Mouse (Mus musculus) central nervous system, embryonic 14 days (tissue): ENCODE measurements around the gene Phykpl. TPM values are rescaled to one million over a fixed set of nuclear protein-coding genes. Genes with fewer than 3 reads are reported as not detected.

Source experiments
- polyA plus RNA-seq: library from polyadenylated mRNA; depleted of rRNA; stranded (reverse); fragments of >200 nt; gene quantifications from 2 replicates; pipeline ENCODE4 v1.2.3, GENCODE M21; 2012; rRNA removed

Phykpl gene
- polyA plus RNA-seq = 8.6 and 11.7 TPM in 2 replicates

DNA sequence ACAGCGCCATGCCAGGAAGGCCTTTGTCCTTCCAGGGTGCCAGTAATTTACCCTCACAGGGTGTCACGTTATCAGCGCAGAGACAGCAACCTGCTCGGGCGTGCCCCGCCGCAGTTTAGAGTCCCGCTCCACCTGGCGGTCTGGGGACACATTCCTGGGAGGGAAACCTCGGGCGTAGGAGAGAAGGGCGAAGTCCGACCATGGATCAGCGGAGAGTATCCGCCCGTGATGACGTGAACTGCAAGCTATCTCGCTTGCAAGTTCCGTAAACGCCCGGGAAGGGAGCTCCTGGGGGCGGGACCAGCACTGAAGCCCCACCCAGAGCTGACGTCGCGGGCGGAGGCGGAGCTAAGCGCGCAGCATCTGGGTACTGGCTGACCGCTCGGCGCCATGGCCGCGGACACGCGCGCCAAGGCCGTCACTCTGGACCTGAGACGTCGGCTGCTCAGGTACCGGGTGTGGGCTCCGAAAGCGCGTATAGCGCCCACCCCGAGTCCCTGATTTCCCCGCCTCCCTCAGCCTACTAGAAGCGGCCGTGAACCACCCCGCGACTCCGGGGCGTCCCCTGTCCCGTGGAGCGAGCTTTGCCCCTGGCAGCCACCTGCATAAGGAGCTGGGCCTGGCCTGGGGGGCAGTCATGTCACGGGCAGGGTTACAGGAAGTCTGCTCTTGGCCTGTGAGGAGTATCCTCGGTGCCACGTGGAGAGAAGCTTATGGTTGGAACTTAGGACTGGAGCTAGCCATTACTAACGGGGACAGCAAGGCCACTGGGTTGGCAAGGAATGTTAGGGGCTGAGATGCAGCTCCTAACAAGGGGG lies at the start of gene Phykpl:
Gene Phykpl, plus strand, starts transcription at position 327 of the 818 bp plus-strand sequence.

DNA sequence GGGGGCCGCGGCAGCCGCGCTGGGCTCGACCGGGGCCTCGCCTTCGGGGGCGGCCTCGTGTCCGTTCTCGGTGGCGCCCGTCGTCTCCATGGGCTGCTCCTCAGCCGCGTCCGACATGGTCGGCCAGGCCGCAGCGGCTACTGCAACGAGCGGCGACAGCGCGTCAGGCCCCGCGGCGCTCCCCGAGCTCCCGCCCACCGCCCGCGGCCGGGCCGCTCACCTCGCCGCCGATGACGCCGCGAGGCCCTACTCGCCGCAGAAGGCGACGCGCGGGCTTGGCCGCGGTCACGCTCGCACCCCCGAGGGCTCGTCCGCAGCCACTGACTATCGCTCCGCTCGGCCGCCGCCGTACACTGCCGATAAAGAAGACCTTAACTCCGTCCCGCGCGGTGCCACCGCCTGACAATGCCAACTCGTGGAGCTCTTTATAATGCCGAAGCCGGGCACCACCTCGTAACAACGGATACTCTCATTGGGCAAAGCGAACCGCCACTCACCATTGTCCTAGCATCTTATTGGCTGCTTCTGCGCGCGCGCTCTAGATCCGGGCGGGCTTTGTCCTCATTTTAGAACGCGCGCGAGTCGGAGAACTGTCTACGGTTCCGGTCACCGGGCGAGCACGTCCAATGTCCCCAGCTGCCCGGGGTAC lies 22.0 kb downstream of the Phykpl start, which contains the start of gene Hnrnpab:
Gene Hnrnpab, minus strand, starts transcription at position 401 of the 649 bp plus-strand sequence.

DNA sequence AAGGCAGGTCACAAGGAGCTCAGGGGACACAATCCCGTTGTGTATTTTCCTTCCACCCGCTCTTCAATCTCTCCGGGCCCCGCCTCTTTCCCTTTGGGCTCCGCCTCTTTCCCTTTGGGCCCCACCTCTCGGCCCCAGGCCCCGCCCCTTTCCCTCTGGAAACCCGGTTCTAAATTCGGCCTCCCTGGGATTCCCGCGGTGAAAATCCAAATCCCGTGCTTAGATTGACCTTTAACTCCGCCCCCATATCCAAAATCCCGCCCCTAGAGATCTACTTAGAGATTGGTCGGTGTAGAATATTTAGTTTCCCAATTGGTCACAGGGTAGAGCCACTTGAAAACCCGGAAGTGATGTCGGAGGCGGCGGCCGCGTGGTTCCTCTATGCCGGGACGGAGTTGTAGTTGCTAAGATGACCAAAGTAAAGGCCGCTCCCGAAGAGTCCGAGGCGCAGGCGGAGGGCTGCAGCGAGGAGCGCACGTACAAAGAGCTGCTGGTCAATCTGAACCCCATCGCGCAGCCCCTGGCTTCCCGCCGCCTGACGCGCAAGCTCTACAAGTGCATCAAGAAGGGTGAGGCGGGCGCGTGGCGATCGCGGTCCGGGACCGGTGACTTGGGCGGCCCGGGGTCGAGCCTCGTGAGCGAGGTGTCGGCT lies 35.0 kb downstream of the Phykpl start, which contains the start of gene Nhp2:
Gene Nhp2, plus strand, starts transcription at position 327 of the 652 bp plus-strand sequence.

DNA sequence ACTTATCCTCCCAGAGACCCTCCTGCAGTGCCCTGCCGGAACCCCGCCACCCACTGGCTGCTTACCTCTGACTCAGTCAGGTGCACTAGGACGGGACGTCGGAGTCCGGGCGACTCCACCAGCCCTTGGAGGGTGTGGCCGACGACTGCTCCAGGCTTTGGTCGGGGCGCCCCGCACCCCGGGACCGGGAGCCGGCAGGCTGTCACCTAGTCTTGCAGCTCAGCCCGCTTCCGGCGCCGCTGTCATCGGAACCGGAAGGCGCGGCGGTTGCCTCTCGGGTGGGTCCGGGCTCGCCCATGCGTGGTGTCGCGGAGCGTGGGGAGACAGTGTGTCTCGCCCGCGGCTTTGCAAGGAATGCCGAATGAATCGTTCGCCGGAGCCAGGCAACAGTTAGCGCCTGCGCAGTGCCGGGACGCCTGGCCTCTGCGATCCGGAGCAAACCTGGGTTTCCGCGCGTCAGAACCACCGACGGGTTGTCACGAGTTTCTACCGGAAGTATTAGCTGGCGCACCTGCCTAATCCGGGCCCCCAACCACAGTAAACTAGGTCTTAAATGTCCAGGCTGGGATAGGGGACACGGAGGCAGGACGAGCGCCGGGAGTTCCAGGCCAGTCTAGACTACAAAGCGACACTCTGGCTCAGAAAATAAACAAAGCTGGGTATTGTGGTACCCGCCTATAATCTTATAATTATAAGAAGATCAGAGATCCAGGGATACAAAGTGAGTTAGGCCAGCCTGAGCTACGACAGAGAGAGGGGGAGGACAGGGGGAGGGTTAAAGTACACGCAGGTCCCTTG lies 51.2 kb downstream of the Phykpl start, which contains the start of gene Rmnd5b:
Gene Rmnd5b, minus strand, starts transcription at position 372 of the 798 bp plus-strand sequence.

DNA sequence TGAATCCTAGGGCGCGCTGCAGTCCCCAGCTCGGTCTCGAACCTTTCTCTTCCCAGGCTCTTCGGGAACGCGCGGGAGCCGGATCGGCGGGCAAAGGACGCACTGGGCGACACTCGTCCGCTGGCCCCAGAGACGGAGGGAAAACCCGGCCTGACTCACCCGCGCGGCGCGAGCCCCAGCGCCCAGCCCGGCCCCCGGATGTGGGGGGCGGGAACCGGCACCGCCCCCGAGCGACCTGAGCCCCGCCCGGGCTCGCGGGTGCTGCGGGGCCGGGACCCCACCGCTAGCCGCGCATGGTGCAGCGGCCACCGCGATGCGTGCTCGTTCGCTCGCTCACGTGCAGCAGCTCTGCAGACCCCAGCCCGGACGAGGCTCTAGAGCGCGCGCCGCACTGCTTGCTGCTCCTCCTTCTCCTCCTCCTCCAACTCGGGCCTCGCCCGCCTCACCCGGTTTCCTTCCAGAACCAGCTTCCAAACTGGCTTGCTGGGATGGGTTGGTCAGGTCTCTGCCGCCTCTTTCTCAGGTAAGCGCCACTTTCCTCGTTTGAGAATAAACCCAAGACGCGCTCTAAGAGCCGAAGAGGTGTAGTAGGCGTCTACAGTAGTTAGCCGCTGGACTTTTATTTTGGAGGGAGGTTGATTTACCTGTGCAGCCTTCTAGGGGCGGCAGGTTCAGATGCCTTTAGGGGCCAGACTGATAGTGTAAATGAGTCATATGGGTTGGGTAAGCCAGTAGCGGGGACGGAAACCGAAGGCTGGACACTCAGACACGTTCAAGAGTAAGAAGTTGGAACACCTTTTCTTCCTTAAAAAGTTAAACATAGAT lies 66.3 kb downstream of the Phykpl start, which contains the start of the genes N4bp3 and D930048N14Rik:
Gene N4bp3, minus strand, starts transcription at position 152 of the 825 bp plus-strand sequence.
Gene D930048N14Rik, plus strand, starts transcription at position 264 of the 825 bp plus-strand sequence.

Other genes starting within 250 kb of the Phykpl start
- 603 and 753 TPM in 2 replicates for gene Hnrnpab, start 22.1 kb downstream of the Phykpl start, polyA plus RNA-seq
- gene Nhp2, start 35.0 kb downstream of the Phykpl start, polyA plus RNA-seq = 84.3 and 84.6 TPM in 2 replicates
- 62.6 and 62.7 TPM in 2 replicates for gene Rmnd5b, start 51.1 kb downstream of the Phykpl start, polyA plus RNA-seq
- 7.2 and 10.8 TPM in 2 replicates for gene N4bp3, start 66.1 kb downstream of the Phykpl start, polyA plus RNA-seq
- 1.8 and 3.6 TPM in 2 replicates for gene D930048N14Rik, start 66.2 kb downstream of the Phykpl start, polyA plus RNA-seq
- gene 0610009B22Rik, start 104.1 kb downstream of the Phykpl start, polyA plus RNA-seq = 51.1 and 61.6 TPM in 2 replicates
- 9.8 and 11.6 TPM in 2 replicates for gene Sec24a, start 178.9 kb downstream of the Phykpl start, polyA plus RNA-seq
- 79.3 and 85.3 TPM in 2 replicates for gene Sar1b, start 178.9 kb downstream of the Phykpl start, polyA plus RNA-seq